Mouse (Mus musculus) cerebellum, adult 2 months (tissue): Measurements from ENCODE around the gene Gm17482.

ENCODE experiments used
- CTCF ChIP-seq: fragments of 200-500 bp; IDR thresholded peaks from 2 replicates; pipeline ENCODE4 v1.5.1; 2011; ENCODE audit warnings: low read depth, mild to moderate bottlenecking, control low read depth, low read length, moderate library complexity, borderline replicate concordance; ENCODE audit not compliant: insufficient read depth
- POLR2A ChIP-seq: fragments of 200-500 bp; IDR thresholded peaks from 2 replicates; pipeline ENCODE4 v1.6.1; 2011; ENCODE audit warnings: low read length, control low read depth, borderline replicate concordance; ENCODE audit not compliant: insufficient read depth

- TF ChIP-seq CTCF (no peak), POLR2A (no peak)
Measured at GRCm38 (mm10) chr6:115181094-115181493, 46.0 kb upstream of the Gm17482 start.
